ENCODE assay signal across 21 mouse cellular contexts in the genomic region with DNA sequence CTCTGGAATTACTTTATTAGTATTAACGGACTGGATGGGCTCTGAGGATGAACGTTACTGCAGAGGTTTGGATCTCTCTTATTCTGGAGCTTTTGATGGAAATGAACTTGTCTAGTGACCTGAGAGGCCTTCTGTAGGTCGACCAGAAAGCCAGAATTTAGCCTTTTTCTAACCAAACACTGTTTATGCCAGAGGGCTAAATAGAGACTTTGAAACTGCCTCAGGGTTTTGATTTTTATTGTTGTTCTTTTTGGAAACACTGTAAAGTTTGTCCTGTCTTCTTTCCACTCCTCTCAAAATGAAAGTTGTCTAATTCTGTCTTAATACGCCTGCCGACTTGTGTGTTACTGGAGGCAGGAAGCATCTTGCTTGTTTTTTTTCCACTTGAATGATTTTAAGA.
"Had no signal": no experiment of that assay in that cellular context is flagged by ENCODE, and none has a peak within 500 bp of the region (broad histone marks: within the 10 kb centered on the region; RNA-seq: fewer than 3 reads in every experiment).

No protein-coding gene starts in this region.

- H3K36me3 ChIP-seq: stomach, embryonic 15.5 days had no signal

- ATAC-seq: liver, embryonic 12.5 days; midbrain, embryonic 13.5 days; midbrain, embryonic 16.5 days had no signal

- H3K9me3 ChIP-seq: liver, embryonic 12.5 days; liver, embryonic 15.5 days; lung, embryonic 15.5 days; megakaryocyte, embryonic 14.5 days; midbrain, embryonic 10.5 days; midbrain, embryonic 13.5 days; neural tube, embryonic 13.5 days; stomach, embryonic 15.5 days had no signal

- H3K4me1 ChIP-seq: liver, embryonic 12.5 days; liver, embryonic 15.5 days; midbrain, embryonic 10.5 days; midbrain, embryonic 13.5 days; neural tube, embryonic 13.5 days; stomach, embryonic 15.5 days had no signal

- H3K27ac ChIP-seq: layer of hippocampus, adult 2 months; liver, embryonic 12.5 days; liver, embryonic 15.5 days; lung, embryonic 15.5 days; midbrain, embryonic 10.5 days; midbrain, embryonic 13.5 days; neural tube, embryonic 13.5 days; stomach, embryonic 15.5 days had no signal

- H3K4me3 ChIP-seq: layer of hippocampus, adult 2 months; liver, embryonic 12.5 days; liver, embryonic 15.5 days; lung, embryonic 15.5 days; megakaryocyte, embryonic 14.5 days; midbrain, embryonic 10.5 days; midbrain, embryonic 13.5 days; myocyte; neural tube, embryonic 13.5 days; stomach, embryonic 15.5 days had no signal

- H3K27me3 ChIP-seq: liver, embryonic 12.5 days; liver, embryonic 15.5 days; lung, embryonic 15.5 days; megakaryocyte, embryonic 14.5 days; midbrain, embryonic 13.5 days; neural tube, embryonic 13.5 days; stomach, embryonic 15.5 days had no signal

- DNase-seq: kidney, adult 8-10 months; kidney, postnatal 25 days; layer of hippocampus, adult 9-11 months; lung, adult 18-20 months; lung, postnatal 10 days; lung, postnatal 36 days; retina, postnatal 1 day; right cerebral cortex, postnatal 25 days; spleen, adult 18-20 months; thymus, postnatal 25 days had no signal
